Mouse (Mus musculus) cerebellum, adult 9-11 months (tissue): Measurements from ENCODE around the gene Itga6.

ENCODE experiments used
- DNase-seq: peaks from one replicate; pipeline ENCODE4 v3.0.0; 2022

Itga6 gene

GRCm38 (mm10) chr2:71863531-71864173 is 118.2 kb downstream of the Itga6 start:
- no peak for DNase-seq

GRCm38 (mm10) chr2:71865022-71865421 is 119.6 kb downstream of the Itga6 start:
- DNase-seq, result no peak

DNA sequence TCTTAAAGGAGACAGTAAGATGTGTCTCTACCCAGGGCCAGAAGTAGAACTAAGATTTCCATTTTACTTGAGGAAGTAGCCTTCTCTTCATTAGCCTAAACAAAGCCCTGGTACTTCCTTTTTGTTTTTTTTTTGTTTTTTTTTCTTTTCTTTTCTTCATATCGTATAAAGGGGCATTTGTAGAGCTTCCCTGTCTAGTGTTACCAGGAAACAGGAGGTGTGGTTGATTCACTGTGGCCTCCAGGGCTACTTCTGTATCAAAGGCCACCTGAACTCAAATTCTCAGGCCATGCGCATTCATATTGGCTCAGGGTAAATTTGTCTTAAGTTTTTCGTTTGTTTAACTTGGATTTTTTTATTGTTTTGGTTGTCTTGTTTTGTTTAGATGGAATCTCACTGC is 120.5 kb downstream of the Itga6 start:
- no peak for DNase-seq

DNA sequence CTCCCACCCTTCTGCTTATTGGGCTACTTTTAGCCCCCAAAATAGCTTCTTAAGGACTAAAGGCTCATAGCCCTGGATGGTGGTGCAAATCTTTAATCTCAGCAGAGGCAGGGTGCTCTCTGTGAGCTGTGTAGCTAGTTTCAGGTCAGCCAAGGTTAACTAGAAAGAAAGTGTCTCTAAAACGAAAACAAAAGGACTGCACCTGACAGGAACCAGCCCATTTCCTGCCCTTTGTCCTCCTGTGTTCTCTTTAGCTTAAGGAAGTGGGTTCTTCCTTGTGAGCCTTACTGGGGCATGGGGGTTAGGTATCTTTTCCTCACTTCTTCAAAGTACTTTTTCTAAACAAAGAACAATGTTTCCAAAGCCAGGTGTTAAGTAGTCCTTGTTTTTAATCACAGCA is 121.1 kb downstream of the Itga6 start:
- DNase-seq, result no peak

- no peak for DNase-seq
Observed at GRCm38 (mm10) chr2:71867019-71867418, 121.6 kb downstream of the Itga6 start.

DNA sequence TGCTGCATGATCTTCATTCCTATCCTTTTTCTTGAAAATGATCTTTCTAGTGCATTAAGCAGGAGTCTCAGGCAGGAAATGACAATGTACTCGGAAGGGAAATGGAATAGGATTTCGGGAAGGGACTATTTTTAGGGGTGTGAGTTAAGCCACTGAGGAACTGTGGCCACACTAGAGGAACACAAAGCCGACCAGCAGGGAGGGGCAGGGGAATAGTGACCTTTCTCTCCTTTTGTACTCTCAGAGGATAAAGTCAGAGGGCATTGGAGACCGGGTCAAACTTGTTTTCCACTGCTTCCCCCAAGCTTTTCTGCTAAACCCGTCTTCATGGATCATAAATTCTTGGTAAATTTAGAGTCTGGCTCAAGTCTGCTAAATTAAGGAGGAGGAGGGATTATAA is 122.1 kb downstream of the Itga6 start:
- DNase-seq, result no peak

DNA sequence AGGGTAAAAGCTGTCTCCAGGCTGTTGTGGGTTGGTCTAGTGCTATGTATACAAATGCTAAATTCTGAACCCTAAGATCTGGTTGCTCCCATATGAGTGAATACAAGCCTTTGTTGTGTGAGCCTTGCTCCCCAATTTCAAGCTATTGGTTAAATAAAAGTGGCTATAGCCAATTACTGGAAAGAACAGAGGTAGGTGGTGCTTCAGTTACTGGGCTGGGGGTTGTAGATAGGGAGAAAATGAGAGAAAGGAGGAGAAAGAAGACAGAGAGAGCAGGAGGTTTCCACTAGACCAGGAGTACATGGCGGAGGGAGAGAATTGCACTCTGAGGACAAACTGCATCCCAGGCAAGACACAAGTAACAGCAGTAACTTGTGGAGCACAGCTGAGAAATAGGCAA is 122.8 kb downstream of the Itga6 start:
- no peak for DNase-seq

GRCm38 (mm10) chr2:71872141-71872540 is 126.7 kb downstream of the Itga6 start:
- peak; percentile 21 for DNase-seq

DNA sequence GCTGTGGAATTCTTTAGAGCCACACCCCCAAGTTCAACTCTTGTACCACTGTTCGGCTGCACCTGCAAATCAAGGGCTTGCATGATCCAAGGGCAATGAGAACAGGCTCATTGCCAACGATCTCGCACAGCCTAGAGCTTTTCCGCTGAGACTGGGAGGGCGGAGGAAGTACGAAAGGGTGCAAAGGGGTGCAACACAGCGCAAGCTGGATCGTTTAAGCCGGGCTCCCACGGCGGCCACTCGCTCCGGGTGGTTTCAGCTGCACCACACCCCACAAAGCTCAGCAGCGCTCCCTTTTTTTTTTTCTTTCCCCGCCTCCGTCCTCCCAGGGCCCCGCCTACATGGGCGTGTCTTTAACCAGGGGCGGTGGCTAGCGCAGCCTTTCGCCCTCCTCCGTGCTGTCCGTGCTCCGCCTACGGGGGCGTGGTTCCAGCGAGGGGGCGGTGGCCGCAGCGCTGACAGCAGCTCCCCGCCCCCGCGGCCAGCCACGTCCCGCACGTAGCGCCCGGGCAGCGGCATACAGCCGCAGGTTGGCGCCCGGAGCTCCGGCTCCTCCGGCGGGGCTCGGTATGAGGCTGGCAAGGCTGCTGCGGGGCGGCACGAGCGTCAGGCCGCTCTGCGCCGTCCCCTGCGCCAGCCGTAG is 127.5 kb downstream of the Itga6 start, which contains the start of gene Pdk1:
Pdk1 (plus strand) TSS at position 424 of the 643 bp plus-strand sequence.
- peak; percentile 97 for DNase-seq

GRCm38 (mm10) chr2:71873474-71874322 is 128.3 kb downstream of the Itga6 start:
- DNase-seq, result no peak

DNA sequence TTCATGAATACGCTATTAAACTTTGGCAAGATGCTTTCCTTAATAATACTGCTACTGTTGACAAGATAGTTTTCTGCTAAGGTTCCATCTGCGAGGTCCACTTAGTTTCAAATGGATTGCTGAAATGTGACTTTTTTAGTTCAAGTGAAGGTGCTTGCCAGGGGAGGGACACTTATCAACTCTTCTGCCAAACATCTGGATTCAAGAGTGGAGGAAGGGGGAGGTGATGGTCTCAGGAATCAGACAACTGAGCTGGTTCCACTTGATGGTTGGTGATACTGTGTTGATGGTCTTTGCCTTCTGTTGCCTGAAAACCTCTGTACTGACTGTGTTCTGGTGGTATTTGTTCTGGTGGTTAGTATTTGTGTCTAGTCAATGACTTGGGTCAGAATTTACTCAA is 129.0 kb downstream of the Itga6 start:
- peak; percentile 22 for DNase-seq

- DNase-seq, result no peak
Observed at GRCm38 (mm10) chr2:71874836-71875235, 129.4 kb downstream of the Itga6 start.

DNA sequence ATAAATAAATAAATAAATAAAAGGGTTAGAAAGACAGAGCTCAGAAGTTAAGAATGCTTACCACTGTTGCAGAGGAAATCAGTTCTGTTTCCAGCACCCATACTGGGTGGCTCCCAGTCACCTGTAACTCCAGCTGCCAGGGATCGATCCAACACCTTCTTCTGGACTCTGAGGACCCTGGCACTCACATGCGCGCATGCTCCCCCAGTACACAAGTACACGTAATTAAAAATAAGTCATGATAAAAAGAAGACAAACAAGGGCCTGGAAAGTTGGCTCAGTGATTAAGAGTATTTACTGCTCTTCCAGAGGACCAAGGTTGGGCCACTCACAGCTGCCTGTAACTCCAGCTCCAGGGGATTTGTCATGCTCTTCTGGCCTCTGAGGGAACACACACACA is 132.4 kb downstream of the Itga6 start:
- no peak for DNase-seq

- no peak for DNase-seq
Observed at GRCm38 (mm10) chr2:71878441-71878840, 133.0 kb downstream of the Itga6 start.

DNA sequence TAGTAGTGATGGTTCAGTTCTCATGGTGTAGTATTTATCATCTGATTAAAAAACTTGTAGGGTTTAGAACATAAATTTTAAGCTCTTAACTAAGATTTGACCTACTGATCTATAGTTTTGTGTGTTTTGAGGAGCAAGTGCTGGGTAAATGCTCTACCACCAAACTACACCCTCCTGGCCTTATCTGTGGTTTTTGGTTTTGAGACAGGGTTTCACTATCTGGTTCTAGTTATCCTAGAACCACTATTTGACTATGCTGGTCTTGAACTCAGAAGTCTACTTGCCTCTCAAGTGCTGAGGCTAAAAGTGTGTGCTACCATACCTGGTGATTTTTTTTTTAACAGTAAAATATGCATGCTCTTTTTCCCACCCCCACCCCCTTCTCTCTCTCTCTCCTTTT is 133.5 kb downstream of the Itga6 start:
- no peak for DNase-seq

DNA sequence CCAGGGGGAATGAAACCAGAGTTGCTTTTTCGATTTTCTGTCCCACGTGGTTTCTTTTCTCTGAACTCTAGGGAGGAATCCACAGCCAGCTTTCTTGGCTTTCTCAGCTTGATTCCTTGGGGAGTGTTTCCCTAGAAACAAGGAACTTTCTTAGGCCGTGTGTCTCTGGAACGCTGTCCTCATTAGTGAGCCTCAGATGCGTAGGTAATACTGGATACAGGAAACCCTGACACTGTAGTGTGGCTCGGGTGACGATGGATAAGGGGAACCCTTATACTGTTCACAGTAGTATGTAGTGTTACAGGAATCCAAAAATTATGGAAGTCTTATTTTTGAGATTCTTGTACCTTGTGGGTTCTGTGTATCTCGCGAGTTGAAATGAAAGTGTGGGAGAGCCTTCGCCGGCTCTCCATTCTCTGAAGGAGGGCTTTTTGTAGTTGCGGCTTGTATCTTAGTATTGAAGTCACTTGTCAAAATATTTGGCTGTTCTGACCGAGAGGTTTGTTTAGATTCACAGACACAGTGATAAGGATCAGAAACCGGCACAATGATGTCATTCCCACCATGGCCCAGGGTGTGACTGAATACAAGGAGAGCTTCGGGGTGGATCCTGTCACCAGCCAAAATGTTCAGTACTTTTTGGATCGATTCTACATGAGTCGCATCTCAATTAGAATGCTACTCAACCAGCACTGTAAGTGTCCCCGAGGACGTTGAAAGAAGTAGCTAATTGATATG is 137.7 kb downstream of the Itga6 start:
- DNase-seq, result no peak

- no peak for DNase-seq
Observed at GRCm38 (mm10) chr2:71887269-71887668, 141.9 kb downstream of the Itga6 start.

DNA sequence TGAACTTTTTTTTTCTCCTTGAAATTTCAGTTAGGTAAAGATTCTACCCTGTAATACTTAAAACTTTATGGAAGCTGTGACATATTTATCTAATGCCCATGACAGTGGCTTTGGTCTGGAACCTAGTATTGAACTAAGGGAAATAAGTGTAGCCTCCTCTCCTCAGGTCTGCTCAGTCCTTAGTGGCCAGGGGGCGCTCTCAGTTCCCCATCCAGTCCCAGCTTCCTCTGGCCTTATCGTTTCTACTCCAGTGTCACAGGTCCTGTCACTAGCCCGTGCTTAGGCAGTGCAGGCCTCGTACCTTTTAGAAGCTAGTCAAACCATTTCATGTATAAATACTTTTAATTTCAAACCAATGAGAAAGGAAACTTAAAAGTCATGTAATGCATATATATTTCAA is 143.0 kb downstream of the Itga6 start:
- DNase-seq, result no peak

DNA sequence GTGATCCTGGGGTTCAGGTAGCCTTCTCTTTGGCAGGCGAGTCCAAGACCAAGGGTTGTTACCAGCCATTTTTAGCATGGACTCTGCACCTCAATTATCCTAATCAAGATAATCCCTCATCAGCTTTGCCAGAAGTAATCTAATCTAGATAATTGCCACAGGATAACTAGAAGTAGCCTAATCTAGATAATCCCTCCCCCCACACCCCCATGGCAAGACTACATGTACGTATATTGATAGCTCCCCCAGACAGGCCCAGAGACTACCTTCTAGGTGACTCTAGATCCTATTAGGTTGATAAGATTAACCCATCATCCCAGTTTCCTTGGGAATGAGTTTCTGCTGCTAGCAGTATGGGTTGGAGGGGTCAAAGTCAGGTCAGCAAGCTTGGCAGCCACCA is 146.1 kb downstream of the Itga6 start:
- no peak for DNase-seq

- no peak for DNase-seq
Observed at GRCm38 (mm10) chr2:71892741-71893349, 147.4 kb downstream of the Itga6 start.

- no peak for DNase-seq
Observed at GRCm38 (mm10) chr2:71895596-71896286, 150.3 kb downstream of the Itga6 start.

- DNase-seq, result no peak
Observed at GRCm38 (mm10) chr2:71897420-71897819, 152.0 kb downstream of the Itga6 start.
